Mouse (Mus musculus): Measurements from ENCODE around the gene Arid3c.

DNA sequence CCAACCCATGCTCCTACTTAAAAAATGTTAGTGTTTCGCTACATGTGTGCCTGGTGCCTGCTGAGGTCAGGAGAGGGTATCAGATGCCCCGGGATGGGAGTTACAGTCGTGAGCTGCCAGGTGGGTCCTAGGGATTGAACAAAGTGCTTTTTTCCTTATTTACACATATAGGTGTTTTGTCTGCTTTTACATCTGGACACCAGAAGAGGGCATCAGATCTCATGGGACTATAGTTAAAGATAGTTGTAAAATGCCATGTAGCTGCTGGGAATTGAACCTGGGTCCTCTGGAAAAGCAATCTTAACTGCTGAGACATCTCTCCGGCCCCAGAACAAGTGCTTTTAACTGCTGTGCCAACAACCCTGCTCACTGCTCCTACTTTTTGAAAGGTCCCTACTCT is 20.7 kb downstream of the Arid3c start:
- TF ChIP-seq CHD2 (IDR thresholded peaks at IDR 0.05; ENCODE audit: low read length): no peak
- TF ChIP-seq CTCF (conservative IDR thresholded peaks at IDR 0.05 in 1 of 2, IDR thresholded peaks at IDR 0.05 in 1 of 2; ENCODE audit: low read depth in 2 of 2, low read length in 2 of 2): peak in 1 of 2 experiments; percentile 41; a peak in 2 of 4 replicates
- TF ChIP-seq POLR2A (IDR thresholded peaks at IDR 0.05; ENCODE audit: low read depth, low read length): no peak
- no peak for TF ChIP-seq NELFE (IDR thresholded peaks at IDR 0.05; ENCODE audit: low read depth, low read length)
- no peak for TF ChIP-seq HCFC1 (IDR thresholded peaks at IDR 0.05; ENCODE audit: low read depth, low read length)
- TF ChIP-seq POLR2AphosphoS2 (IDR thresholded peaks at IDR 0.05; ENCODE audit: low read depth, low read length): no peak

All from CH12.LX (cell line).